Mouse (Mus musculus): Measurements from ENCODE around the gene Polr2b. TPM values are rescaled to one million over a fixed set of nuclear protein-coding genes. Genes with fewer than 3 reads are reported as not detected.

Gene Polr2b
- 42.4 TPM for total RNA-seq (2023)

GRCm38 (mm10) chr5:77309924-77310772 is at the start of gene Polr2b, which contains the start of gene Noa1:
Gene Polr2b (plus strand): TSS chr5:77310147.
Gene Noa1 (minus strand): TSS chr5:77310084.

DNA sequence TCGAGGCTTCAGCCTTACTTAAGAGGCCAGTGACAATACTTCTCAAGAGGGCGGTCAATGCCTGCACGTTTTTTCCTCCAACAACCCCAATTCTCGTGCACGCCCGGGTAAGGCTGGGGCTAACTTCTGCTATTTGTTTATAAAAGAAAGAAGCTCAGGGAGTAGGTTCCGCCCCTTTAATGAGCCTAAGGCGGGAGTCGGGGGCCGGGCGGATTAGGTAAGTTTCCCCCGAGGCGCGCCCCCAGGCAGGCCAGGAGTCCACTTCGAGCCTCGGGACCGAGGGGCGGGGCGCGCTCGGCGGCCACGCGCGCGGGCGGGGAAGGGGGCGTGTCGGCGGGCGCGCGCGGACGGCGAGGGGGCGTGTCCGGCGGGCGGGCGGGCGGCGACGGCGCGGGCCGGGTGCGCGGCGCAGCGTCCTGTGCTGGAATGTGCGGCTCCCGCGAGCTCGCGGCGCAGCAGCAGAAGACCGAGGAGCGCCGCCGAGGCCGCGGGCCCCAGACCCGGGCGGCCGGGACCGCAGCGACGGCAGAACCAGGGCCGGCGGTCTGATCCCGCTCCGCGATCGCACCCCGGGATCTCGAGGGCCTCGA is 44.8 kb upstream of the Polr2b start, which contains the start of gene Rest:
Rest (plus strand) TSS at position 411 of the 590 bp plus-strand sequence.

Other genes with a start within 250 kb of the Polr2b start
- gene Hopx, start 195.0 kb upstream of the Polr2b start, total RNA-seq (2023) = 29.4 TPM
- gene Spink2, start 98.7 kb upstream of the Polr2b start, total RNA-seq (2023) = not detected
- 25.8 TPM for gene Rest, start 44.7 kb upstream of the Polr2b start, total RNA-seq (2023)
- gene Noa1, start 63 bp upstream of the Polr2b start, total RNA-seq (2023) = 20.6 TPM
- gene Igfbp7, start 97.9 kb downstream of the Polr2b start, total RNA-seq (2023) = 1.1 TPM